Mouse (Mus musculus): ENCODE data around the gene Ccnq. TPM values are rescaled to one million over a fixed set of nuclear protein-coding genes. Genes with fewer than 3 reads are reported as not detected.
"Not testable (repeated sequence)": the region's sequence is repeated elsewhere in the genome, so short reads cannot be mapped to it uniquely, and the experiment has no call there.

The Ccnq gene
- polyA plus RNA-seq, 1 experiment from 2014 or later, result 40.3 TPM

- ATAC-seq (ENCODE audit: low FRiP score); H3K27me3 ChIP-seq; H3K9ac ChIP-seq; H3K4me2 ChIP-seq; H3K36me3 ChIP-seq (replicated peaks); H3K4me3 ChIP-seq (replicated peaks); H3K27ac ChIP-seq; H3K9me3 ChIP-seq: not testable (repeated sequence)
- H3K4me1 ChIP-seq, result peaks cover 23% of the 10 kb centered on the region
- 83% methylated on average over 1 of the region's 1 CpGs for WGBS
Observed at GRCm38 (mm10) chr11:78754177-78754576, 2.6 kb upstream of the Ccnq start.

GRCm38 (mm10) chr11:78753183-78753582 is 1.7 kb upstream of the Ccnq start:
- Histone ChIP-seq H3K27ac (peak overlapping the region; percentile 46; the same call in 1 of the 2 replicates), H3K9ac (no peak overlapping the region), H3K36me3 (replicated peaks) (peaks cover 18% of the 10 kb centered on the region), H3K9me3 (no peaks in the 10 kb centered on the region), H3K4me1 (peaks cover 19% of the 10 kb centered on the region), H3K4me3 (replicated peaks) (no peak overlapping the region), H3K4me2 (no peak overlapping the region), H3K27me3 (no peaks in the 10 kb centered on the region; the same call in 1 of the 2 replicates)
- no peak for ATAC-seq (ENCODE audit: low FRiP score)
- WGBS, result 75% methylated on average over 1 of the region's 1 CpGs

- no peaks in the 10 kb centered on the region for H3K9me3 ChIP-seq
- H3K9ac ChIP-seq, result peak overlapping the region; percentile 74
- peak overlapping the region; percentile 87 for H3K4me2 ChIP-seq
- peaks cover 19% of the 10 kb centered on the region for H3K36me3 ChIP-seq (replicated peaks)
- peak overlapping the region; percentile 67 for H3K4me3 ChIP-seq (replicated peaks)
- no peaks in the 10 kb centered on the region; the same call in 1 of the 2 replicates for H3K27me3 ChIP-seq
- H3K27ac ChIP-seq, result no peak overlapping the region
- no peak for ATAC-seq (ENCODE audit: low FRiP score)
- 15% methylated on average over 2 of the region's 2 CpGs for WGBS
- peaks cover 19% of the 10 kb centered on the region for H3K4me1 ChIP-seq
Observed at GRCm38 (mm10) chr11:78751843-78752203, 294 bp upstream of the Ccnq start.

- H3K27me3 ChIP-seq, result no peaks in the 10 kb centered on the region
- no peak overlapping the region for H3K9ac ChIP-seq
- no peak overlapping the region for H3K27ac ChIP-seq
- no peak overlapping the region for H3K4me2 ChIP-seq
- peaks cover 19% of the 10 kb centered on the region for H3K36me3 ChIP-seq (replicated peaks)
- 94% methylated on average over 7 of the region's 7 CpGs for WGBS
- no peak for ATAC-seq (ENCODE audit: low FRiP score)
- no peaks in the 10 kb centered on the region for H3K9me3 ChIP-seq
- H3K4me1 ChIP-seq, result peaks cover 23% of the 10 kb centered on the region
- H3K4me3 ChIP-seq (replicated peaks), result no peak overlapping the region
Observed at GRCm38 (mm10) chr11:78746264-78746663, 5.3 kb downstream of the Ccnq start.

- H3K4me3 ChIP-seq (replicated peaks), result no peak overlapping the region
- H3K27me3 ChIP-seq, result no peaks in the 10 kb centered on the region
- 65% methylated on average over 4 of the region's 4 CpGs for whole genome bisulfite sequencing
- no peak overlapping the region for H3K27ac ChIP-seq
- H3K9ac ChIP-seq, result no peak overlapping the region
- H3K4me1 ChIP-seq, result peaks cover 15% of the 10 kb centered on the region
- peaks cover 19% of the 10 kb centered on the region for H3K36me3 ChIP-seq (replicated peaks)
- H3K4me2 ChIP-seq, result no peak overlapping the region
- ATAC-seq (ENCODE audit: low FRiP score), result no peak
- no peaks in the 10 kb centered on the region for H3K9me3 ChIP-seq
Observed at GRCm38 (mm10) chr11:78745475-78745874, 6.1 kb downstream of the Ccnq start.

GRCm38 (mm10) chr11:78742461-78742860 is 9.1 kb downstream of the Ccnq start:
- no peak overlapping the region for H3K4me2 ChIP-seq
- no peak overlapping the region for H3K4me3 ChIP-seq (replicated peaks)
- H3K27ac ChIP-seq, result no peak overlapping the region
- no peak overlapping the region for H3K9ac ChIP-seq
- WGBS, result 75% methylated on average over 3 of the region's 3 CpGs
- H3K9me3 ChIP-seq, result no peaks in the 10 kb centered on the region
- peaks cover 10% of the 10 kb centered on the region for H3K4me1 ChIP-seq
- H3K27me3 ChIP-seq, result no peaks in the 10 kb centered on the region
- no peaks in the 10 kb centered on the region for H3K36me3 ChIP-seq (replicated peaks)
- no peak for ATAC-seq (ENCODE audit: low FRiP score)

- H3K27me3 ChIP-seq, result no peaks in the 10 kb centered on the region
- H3K4me3 ChIP-seq (replicated peaks), result no peak overlapping the region
- no peak overlapping the region for H3K9ac ChIP-seq
- ATAC-seq (ENCODE audit: low FRiP score), result no peak
- no peaks in the 10 kb centered on the region for H3K9me3 ChIP-seq
- H3K4me1 ChIP-seq, result peaks cover 15% of the 10 kb centered on the region
- WGBS, result 45% methylated on average over 7 of the region's 7 CpGs
- H3K27ac ChIP-seq, result no peak overlapping the region
- H3K4me2 ChIP-seq, result no peak overlapping the region
- H3K36me3 ChIP-seq (replicated peaks), result no peaks in the 10 kb centered on the region
Observed at GRCm38 (mm10) chr11:78741958-78742357, 9.6 kb downstream of the Ccnq start.

GRCm38 (mm10) chr11:78739361-78739760 is 12.2 kb downstream of the Ccnq start:
- H3K9me3 ChIP-seq, result no peaks in the 10 kb centered on the region
- H3K4me3 ChIP-seq (replicated peaks), result no peak overlapping the region
- no peak for ATAC-seq (ENCODE audit: low FRiP score)
- H3K4me2 ChIP-seq, result no peak overlapping the region
- H3K36me3 ChIP-seq (replicated peaks), result no peaks in the 10 kb centered on the region
- no peaks in the 10 kb centered on the region for H3K27me3 ChIP-seq
- peaks cover 23% of the 10 kb centered on the region for H3K4me1 ChIP-seq
- H3K27ac ChIP-seq, result no peak overlapping the region
- H3K9ac ChIP-seq, result no peak overlapping the region

- H3K4me1 ChIP-seq, result peaks cover 16% of the 10 kb centered on the region
- no peaks in the 10 kb centered on the region for H3K9me3 ChIP-seq
- 32% methylated on average over 3 of the region's 3 CpGs for WGBS
- no peak overlapping the region for H3K9ac ChIP-seq
- no peak overlapping the region for H3K4me3 ChIP-seq (replicated peaks)
- H3K4me2 ChIP-seq, result no peak overlapping the region
- ATAC-seq (ENCODE audit: low FRiP score), result peak; percentile 58; the same call in 1 of the 2 replicates
- peak overlapping the region; percentile 15; the same call in 1 of the 2 replicates for H3K27ac ChIP-seq
- no peaks in the 10 kb centered on the region for H3K36me3 ChIP-seq (replicated peaks)
- H3K27me3 ChIP-seq, result no peaks in the 10 kb centered on the region
Observed at GRCm38 (mm10) chr11:78736877-78737408, 14.6 kb downstream of the Ccnq start.

GRCm38 (mm10) chr11:78735168-78735567 is 16.4 kb downstream of the Ccnq start:
- Histone ChIP-seq H3K9me3 (no peaks in the 10 kb centered on the region), H3K4me3 (replicated peaks) (no peak overlapping the region), H3K27ac (no peak overlapping the region), H3K36me3 (replicated peaks) (no peaks in the 10 kb centered on the region), H3K4me1 (peaks cover 16% of the 10 kb centered on the region), H3K27me3 (no peaks in the 10 kb centered on the region), H3K4me2 (no peak overlapping the region), H3K9ac (no peak overlapping the region)
- WGBS, result 88% methylated on average over 1 of the region's 1 CpGs
- no peak for ATAC-seq (ENCODE audit: low FRiP score)

- 92% methylated on average over 6 of the region's 6 CpGs for whole genome bisulfite sequencing
- Histone ChIP-seq H3K4me3 (replicated peaks) (no peak overlapping the region), H3K4me2 (no peak overlapping the region), H3K9ac (no peak overlapping the region), H3K27ac (no peak overlapping the region), H3K4me1 (peaks cover 14% of the 10 kb centered on the region), H3K36me3 (replicated peaks) (no peaks in the 10 kb centered on the region), H3K27me3 (no peaks in the 10 kb centered on the region), H3K9me3 (no peaks in the 10 kb centered on the region)
- ATAC-seq (ENCODE audit: low FRiP score), result no peak
Observed at GRCm38 (mm10) chr11:78732619-78733018, 18.9 kb downstream of the Ccnq start.

GRCm38 (mm10) chr11:78730902-78731301 is 20.6 kb downstream of the Ccnq start:
- H3K27me3 ChIP-seq, result no peaks in the 10 kb centered on the region
- H3K36me3 ChIP-seq (replicated peaks), result no peaks in the 10 kb centered on the region
- no peak overlapping the region for H3K4me2 ChIP-seq
- no peak overlapping the region for H3K4me3 ChIP-seq (replicated peaks)
- H3K9me3 ChIP-seq, result no peaks in the 10 kb centered on the region
- H3K4me1 ChIP-seq, result no peaks in the 10 kb centered on the region
- no peak overlapping the region for H3K27ac ChIP-seq
- WGBS, result 38% methylated on average over 2 of the region's 2 CpGs
- no peak for ATAC-seq (ENCODE audit: low FRiP score)
- H3K9ac ChIP-seq, result no peak overlapping the region

- 83% methylated on average over 4 of the region's 4 CpGs for WGBS
- Histone ChIP-seq H3K36me3 (replicated peaks) (no peaks in the 10 kb centered on the region), H3K4me3 (replicated peaks) (no peak overlapping the region)
Observed at GRCm38 (mm10) chr11:78728041-78728440, 23.5 kb downstream of the Ccnq start.

More at GRCm38 (mm10) chr11:78728041-78728440, 23.5 kb downstream of the Ccnq start:
- H3K9ac ChIP-seq, result no peak overlapping the region
- no peaks in the 10 kb centered on the region for H3K27me3 ChIP-seq
- no peak overlapping the region for H3K4me2 ChIP-seq
- H3K27ac ChIP-seq, result no peak overlapping the region
- no peaks in the 10 kb centered on the region for H3K9me3 ChIP-seq
- ATAC-seq (ENCODE audit: low FRiP score), result no peak
- H3K4me1 ChIP-seq, result no peaks in the 10 kb centered on the region
